Mouse (Mus musculus): ENCODE data around the gene Nckap5. TPM values are rescaled to one million over a fixed set of nuclear protein-coding genes. Genes with fewer than 3 reads are reported as not detected.

The Nckap5 gene
- total RNA-seq, 2 experiments from 2014 or later = 39.0 to 79.2 TPM

GRCm38 (mm10) chr1:126700978-126701320, 129.7 kb downstream of the Nckap5 start:
- no peak for DNase-seq

- no peak for DNase-seq
Measured at GRCm38 (mm10) chr1:126700063-126700977, 130.3 kb downstream of the Nckap5 start.

GRCm38 (mm10) chr1:126693585-126693984, 137.0 kb downstream of the Nckap5 start:
- no peak for DNase-seq

- no peak for DNase-seq
Measured at GRCm38 (mm10) chr1:126688593-126688992, 142.0 kb downstream of the Nckap5 start.

GRCm38 (mm10) chr1:126686678-126687077, 143.9 kb downstream of the Nckap5 start:
- DNase-seq = no peak

- DNase-seq = peak; percentile 32 to 62
Measured at GRCm38 (mm10) chr1:126683621-126684445, 146.8 kb downstream of the Nckap5 start.

- DNase-seq = no peak
Measured at GRCm38 (mm10) chr1:126681773-126682172, 148.8 kb downstream of the Nckap5 start.

- DNase-seq = no peak
Measured at GRCm38 (mm10) chr1:126679348-126679747, 151.3 kb downstream of the Nckap5 start.

- DNase-seq = no peak
Measured at GRCm38 (mm10) chr1:126677280-126677679, 153.3 kb downstream of the Nckap5 start.

- DNase-seq = no peak
Measured at GRCm38 (mm10) chr1:126676769-126677168, 153.8 kb downstream of the Nckap5 start.

GRCm38 (mm10) chr1:126675142-126675541, 155.5 kb downstream of the Nckap5 start:
- no peak for DNase-seq

GRCm38 (mm10) chr1:126673238-126673637, 157.4 kb downstream of the Nckap5 start:
- no peak for DNase-seq

- DNase-seq = no peak
Measured at GRCm38 (mm10) chr1:126670507-126670906, 160.1 kb downstream of the Nckap5 start.

- no peak for DNase-seq
Measured at GRCm38 (mm10) chr1:126660098-126660999, 170.2 kb downstream of the Nckap5 start.

- peak; percentile 31 to 47 for DNase-seq
Measured at GRCm38 (mm10) chr1:126658731-126659130, 171.9 kb downstream of the Nckap5 start.

GRCm38 (mm10) chr1:126656246-126656645, 174.4 kb downstream of the Nckap5 start:
- no peak for DNase-seq

- DNase-seq = no peak
Measured at GRCm38 (mm10) chr1:126652085-126652484, 178.5 kb downstream of the Nckap5 start.

GRCm38 (mm10) chr1:126650806-126651205, 179.8 kb downstream of the Nckap5 start:
- no peak for DNase-seq

GRCm38 (mm10) chr1:126642751-126643150, 187.8 kb downstream of the Nckap5 start:
- DNase-seq = no peak

GRCm38 (mm10) chr1:126639463-126639862, 191.1 kb downstream of the Nckap5 start:
- DNase-seq = no peak

GRCm38 (mm10) chr1:126637515-126637914, 193.1 kb downstream of the Nckap5 start:
- DNase-seq = no peak

- DNase-seq = no peak
Measured at GRCm38 (mm10) chr1:126626206-126626605, 204.4 kb downstream of the Nckap5 start.

Data from adrenal gland, postnatal 36 days (tissue).